Mouse (Mus musculus): ENCODE data around the gene Gyg. TPM values are rescaled to one million over a fixed set of nuclear protein-coding genes. Genes with fewer than 3 reads are reported as not detected.

The Gyg gene
- total and polyA plus RNA-seq, 3 experiments: 19.6 to 26.2 (median 22.7) TPM

- Histone ChIP-seq H3K9ac (ENCODE audit: insufficient read depth, low read depth) (no peak overlapping the region), H3K36me3 (replicated peaks in 1 of 2; ENCODE audit: control insufficient read depth in 1 of 2, insufficient read depth in 1 of 2, low read length in 1 of 2) (peaks cover 16 to 55% of the 10 kb centered on the region in 2 experiments), H3K9me3 (replicated peaks; ENCODE audit: low read length) (no peaks in the 10 kb centered on the region), H3K79me2 (replicated peaks; ENCODE audit: control insufficient read depth, extremely low read depth, insufficient read depth, poor library complexity, severe bottlenecking) (no peaks in the 10 kb centered on the region), H3K4me2 (ENCODE audit: insufficient read depth, low read depth, poor library complexity, severe bottlenecking) (no peak overlapping the region), H3K27me3 (replicated peaks) (no peaks in the 10 kb centered on the region), H3K27ac (ENCODE audit: insufficient read depth, low read depth) (no peak overlapping the region), H3K4me1 (ENCODE audit: control insufficient read depth in 1 of 2, insufficient read depth in 2 of 2) (peaks cover 15 to 16% of the 10 kb centered on the region in 2 experiments), H3K4me3 (replicated peaks in 1 of 3; ENCODE audit: low read depth in 2 of 3, low read length in 2 of 3, poor library complexity in 1 of 3) (no peak overlapping the region)
- TF ChIP-seq TBP (conservative IDR thresholded peaks at IDR 0.05; ENCODE audit: low read depth, low read length) (no peak), MEF2A (IDR thresholded peaks at IDR 0.05; ENCODE audit: borderline replicate concordance, low read depth, low read length) (no peak), CTCF (conservative IDR thresholded peaks at IDR 0.05 in 1 of 2, IDR thresholded peaks at IDR 0.05 in 1 of 2; ENCODE audit: low read depth in 2 of 2, low read length in 2 of 2) (no peak), ELF1 (IDR thresholded peaks at IDR 0.05; ENCODE audit: low read depth, low read length) (no peak), HCFC1 (IDR thresholded peaks at IDR 0.05; ENCODE audit: low read depth, low read length) (no peak), SMC3 (IDR thresholded peaks at IDR 0.05; ENCODE audit: low read depth, low read length) (no peak), NRF1 (IDR thresholded peaks at IDR 0.05; ENCODE audit: low read depth, low read length) (no peak), BHLHE40 (IDR thresholded peaks at IDR 0.05; ENCODE audit: low read depth, low read length) (no peak), NELFE (IDR thresholded peaks at IDR 0.05; ENCODE audit: low read depth, low read length) (no peak), ZC3H11A (IDR thresholded peaks at IDR 0.05; ENCODE audit: low read depth, low read length) (no peak), PAX5 (IDR thresholded peaks at IDR 0.05; ENCODE audit: low read length) (no peak), TCF12 (IDR thresholded peaks at IDR 0.05; ENCODE audit: low read depth, low read length) (no peak), IRF4 (IDR thresholded peaks at IDR 0.05; ENCODE audit: low read depth, low read length) (no peak), MXI1 (IDR thresholded peaks at IDR 0.05; ENCODE audit: low read depth, low read length) (no peak), JUND (conservative IDR thresholded peaks at IDR 0.05; ENCODE audit: low read depth, low read length) (no peak), GABPA (IDR thresholded peaks at IDR 0.05; ENCODE audit: insufficient replicate concordance, low read depth, low read length) (no peak)
- in situ Hi-C loops (cut with MboI; ENCODE audit: low pct_ligation_motif_present, low pct_unique_long_range_greater_than_20kb, low sequenced_read_pairs): no loop called here
- no peak for DNase-seq (ENCODE audit: extremely low read depth)
- dilution Hi-C loops (cut with MboI; ENCODE audit: extremely low pct_ligation_motif_present, extremely low pct_unique_long_range_greater_than_20kb, low sequenced_read_pairs): no loop called here
Measured at GRCm38 (mm10) chr3:20134545-20134944, 20.6 kb downstream of the Gyg start.

- Histone ChIP-seq H3K79me2 (replicated peaks; ENCODE audit: control insufficient read depth, extremely low read depth, insufficient read depth, poor library complexity, severe bottlenecking) (no peaks in the 10 kb centered on the region), H3K4me1 (ENCODE audit: control insufficient read depth in 1 of 2, insufficient read depth in 2 of 2) (peaks cover 18 to 21% of the 10 kb centered on the region in 2 experiments), H3K27me3 (replicated peaks) (no peaks in the 10 kb centered on the region), H3K27ac (ENCODE audit: insufficient read depth, low read depth) (no peak overlapping the region), H3K9me3 (replicated peaks; ENCODE audit: low read length) (no peaks in the 10 kb centered on the region), H3K9ac (ENCODE audit: insufficient read depth, low read depth) (no peak overlapping the region), H3K4me3 (replicated peaks in 1 of 3; ENCODE audit: low read depth in 2 of 3, low read length in 2 of 3, poor library complexity in 1 of 3) (no peak overlapping the region), H3K36me3 (replicated peaks in 1 of 2; ENCODE audit: control insufficient read depth in 1 of 2, insufficient read depth in 1 of 2, low read length in 1 of 2) (peaks cover 17 to 51% of the 10 kb centered on the region in 2 experiments), H3K4me2 (ENCODE audit: insufficient read depth, low read depth, poor library complexity, severe bottlenecking) (no peak overlapping the region)
- in situ Hi-C loops (cut with MboI; ENCODE audit: low pct_ligation_motif_present, low pct_unique_long_range_greater_than_20kb, low sequenced_read_pairs) (no loop called here), dilution Hi-C loops (cut with MboI; ENCODE audit: extremely low pct_ligation_motif_present, extremely low pct_unique_long_range_greater_than_20kb, low sequenced_read_pairs) (no loop called here)
- DNase-seq (ENCODE audit: extremely low read depth): no peak
- no peak for TF ChIP-seq NELFE (IDR thresholded peaks at IDR 0.05; ENCODE audit: low read depth, low read length)
- no peak for TF ChIP-seq ZNF384 (IDR thresholded peaks at IDR 0.05; ENCODE audit: low read depth, low read length)
Measured at GRCm38 (mm10) chr3:20133745-20134144, 21.4 kb downstream of the Gyg start.

Measured in CH12.LX (cell line).